Mouse (Mus musculus) midbrain, embryonic 16.5 days (tissue): Measurements from ENCODE around the gene Speer4f2. TPM values are rescaled to one million over a fixed set of nuclear protein-coding genes. Genes with fewer than 3 reads are reported as not detected.

Experiments
- polyA plus RNA-seq: library from polyadenylated mRNA; unstranded; fragments of >200 nt; fragmentation: Nextera tagmentation; extraction: Ambion mirVana; gene quantifications from 2 replicates; pipeline ENCODE4 v1.2.1, GENCODE M21; 2015

Gene Speer4f2
- polyA plus RNA-seq, 1 experiment from 2014 or later = not detected

Other genes starting within 250 kb of the Speer4f2 start
- not detected in 2 replicates for gene Speer4f1, start 102.9 kb downstream of the Speer4f2 start, polyA plus RNA-seq
- 13.6 and 15.5 TPM in 2 replicates for gene Sema3c, start 201.1 kb downstream of the Speer4f2 start, polyA plus RNA-seq